Mouse (Mus musculus) embryonic facial prominence, embryonic 10.5 days (tissue): ENCODE data around the gene Usp2. TPM values are rescaled to one million over a fixed set of nuclear protein-coding genes. Genes with fewer than 3 reads are reported as not detected.

Experiments used
- DNase-seq: peaks from one replicate; pipeline ENCODE4 v3.0.0-alpha.2; 2017; ENCODE audit warnings: low spot score
- H3K27ac ChIP-seq: fragments of 300-500 bp; sonication (generic); replicated peaks from 2 replicates; pipeline ENCODE4 v1.5.1; 2016; ENCODE audit warnings: mild to moderate bottlenecking
- H3K27me3 ChIP-seq: fragments of 300-500 bp; sonication (generic); replicated peaks from 2 replicates; pipeline ENCODE4 v1.6.1; 2016; ENCODE audit warnings: low read depth, mild to moderate bottlenecking; ENCODE audit not compliant: poor library complexity, severe bottlenecking
- H3K36me3 ChIP-seq: fragments of 300-500 bp; sonication (generic); replicated peaks from 2 replicates; pipeline ENCODE4 v1.6.1; 2016; ENCODE audit warnings: mild to moderate bottlenecking, moderate library complexity
- H3K4me1 ChIP-seq: fragments of 300-500 bp; sonication (generic); 2 replicates; pipeline ENCODE4 v1.6.1; 2016
- H3K4me3 ChIP-seq: fragments of 300-500 bp; sonication (generic); 2 replicates; pipeline ENCODE4 v1.5.1; 2016; ENCODE audit warnings: mild to moderate bottlenecking, moderate library complexity
- H3K9me3 ChIP-seq: fragments of 300-500 bp; sonication (generic); 2 replicates; pipeline ENCODE4 v1.6.1; 2016; ENCODE audit warnings: mild to moderate bottlenecking
- WGBS: fragments of 180-500 bp; shearing (Covaris S2); methylation state at CpG from one replicate; pipeline ENCODE4 v1.1.7; 2016; 5-methylcytosine and 5-hydroxymethylcytosine counted together
- polyA plus RNA-seq: library from polyadenylated mRNA; unstranded; fragments of >200 nt; fragmentation: Nextera tagmentation; extraction: Ambion mirVana; gene quantifications from 2 replicates; pipeline ENCODE4 v1.2.1, GENCODE M21; 2016

Gene Usp2
- polyA plus RNA-seq, 1 experiment from 2014 or later, result 10.7 TPM

GRCm38 (mm10) chr9:44125546-44126428, 59.0 kb downstream of the Usp2 start:
- peak; percentile 88 for DNase-seq
- H3K4me3 ChIP-seq, result peak overlapping the region; percentile 14; the same call in 1 of the 2 replicates
- no peaks in the 10 kb centered on the region for H3K9me3 ChIP-seq
- H3K27ac ChIP-seq, result no peak overlapping the region
- H3K27me3 ChIP-seq, result peaks cover 10% of the 10 kb centered on the region
- no peaks in the 10 kb centered on the region for H3K36me3 ChIP-seq
- peaks cover 36% of the 10 kb centered on the region for H3K4me1 ChIP-seq
- WGBS, result 34% methylated on average over 18 of the region's 18 CpGs

- DNase-seq, result no peak
- H3K36me3 ChIP-seq, result no peaks in the 10 kb centered on the region
- H3K4me1 ChIP-seq, result peaks cover 46% of the 10 kb centered on the region
- H3K9me3 ChIP-seq, result no peaks in the 10 kb centered on the region
- no peak overlapping the region for H3K27ac ChIP-seq
- WGBS, result 86% methylated on average over 3 of the region's 3 CpGs
- H3K4me3 ChIP-seq, result no peak overlapping the region
- peaks cover 19% of the 10 kb centered on the region for H3K27me3 ChIP-seq
Measured at GRCm38 (mm10) chr9:44126746-44127145, 59.9 kb downstream of the Usp2 start.

GRCm38 (mm10) chr9:44127351-44127801, 60.6 kb downstream of the Usp2 start:
- H3K27ac ChIP-seq, result no peak overlapping the region
- WGBS, result 75% methylated on average over 3 of the region's 3 CpGs
- no peaks in the 10 kb centered on the region for H3K36me3 ChIP-seq
- H3K27me3 ChIP-seq, result peaks cover 26% of the 10 kb centered on the region
- no peak for DNase-seq
- peaks cover 47% of the 10 kb centered on the region for H3K4me1 ChIP-seq
- H3K9me3 ChIP-seq, result no peaks in the 10 kb centered on the region
- no peak overlapping the region for H3K4me3 ChIP-seq

- Histone ChIP-seq H3K9me3 (no peaks in the 10 kb centered on the region), H3K4me1 (peaks cover 69% of the 10 kb centered on the region), H3K27ac (peak overlapping the region; percentile 86), H3K27me3 (peaks cover 48% of the 10 kb centered on the region), H3K36me3 (no peaks in the 10 kb centered on the region), H3K4me3 (peak overlapping the region; percentile 57)
- WGBS, result 3% methylated on average over 9 of the region's 9 CpGs
- DNase-seq, result no peak
Measured at GRCm38 (mm10) chr9:44129633-44130032, 62.8 kb downstream of the Usp2 start.

- DNase-seq, result peak; percentile 84
- Histone ChIP-seq H3K27me3 (peaks cover 52% of the 10 kb centered on the region), H3K4me3 (peak overlapping the region; percentile 57), H3K9me3 (no peaks in the 10 kb centered on the region), H3K27ac (peak overlapping the region; percentile 86), H3K4me1 (peaks cover 71% of the 10 kb centered on the region), H3K36me3 (no peaks in the 10 kb centered on the region)
- WGBS, result under 1% methylated on average over 27 of the region's 27 CpGs
Measured at GRCm38 (mm10) chr9:44130034-44130433, 63.2 kb downstream of the Usp2 start.

GRCm38 (mm10) chr9:44130581-44131275, 63.9 kb downstream of the Usp2 start:
- Histone ChIP-seq H3K27me3 (peaks cover 59% of the 10 kb centered on the region), H3K27ac (peak overlapping the region; percentile 86), H3K36me3 (no peaks in the 10 kb centered on the region), H3K9me3 (no peaks in the 10 kb centered on the region), H3K4me1 (peaks cover 72% of the 10 kb centered on the region), H3K4me3 (peak overlapping the region; percentile 57)
- peak; percentile 74 for DNase-seq
- WGBS, result 9% methylated on average over 19 of the region's 19 CpGs

GRCm38 (mm10) chr9:44131276-44131590, 64.4 kb downstream of the Usp2 start:
- Histone ChIP-seq H3K4me3 (peak overlapping the region; percentile 57; the same call in 1 of the 2 replicates), H3K36me3 (no peaks in the 10 kb centered on the region), H3K27ac (peak overlapping the region; percentile 86), H3K27me3 (peaks cover 64% of the 10 kb centered on the region), H3K4me1 (peaks cover 74% of the 10 kb centered on the region), H3K9me3 (no peaks in the 10 kb centered on the region)
- DNase-seq, result peak; percentile 35
- WGBS, result 31% methylated on average over 7 of the region's 7 CpGs

GRCm38 (mm10) chr9:44132200-44132599, 65.4 kb downstream of the Usp2 start:
- H3K27me3 ChIP-seq, result peaks cover 74% of the 10 kb centered on the region
- DNase-seq, result no peak
- H3K9me3 ChIP-seq, result no peaks in the 10 kb centered on the region
- peaks cover 70% of the 10 kb centered on the region for H3K4me1 ChIP-seq
- H3K4me3 ChIP-seq, result no peak overlapping the region
- no peak overlapping the region for H3K27ac ChIP-seq
- 60% methylated on average over 5 of the region's 5 CpGs for WGBS
- 0 out of 2 replicates have a peak, but pooled peaks cover 3% of the 10 kb centered on the region for H3K36me3 ChIP-seq

GRCm38 (mm10) chr9:44133287-44133686, 66.5 kb downstream of the Usp2 start:
- Histone ChIP-seq H3K9me3 (no peaks in the 10 kb centered on the region), H3K4me1 (peaks cover 70% of the 10 kb centered on the region), H3K4me3 (peak overlapping the region; percentile 70; the same call in 1 of the 2 replicates), H3K36me3 (0 out of 2 replicates have a peak, but pooled peaks cover 3% of the 10 kb centered on the region), H3K27ac (peak overlapping the region; percentile 65), H3K27me3 (peaks cover 75% of the 10 kb centered on the region)
- DNase-seq, result no peak
- 13% methylated on average over 2 of the region's 2 CpGs for WGBS

- Histone ChIP-seq H3K27me3 (peaks cover 68% of the 10 kb centered on the region), H3K4me1 (peaks cover 69% of the 10 kb centered on the region), H3K9me3 (no peaks in the 10 kb centered on the region), H3K27ac (peak within 1 kb of the TSS; percentile 65), H3K4me3 (peak within 1 kb of the TSS; percentile 70), H3K36me3 (peaks cover 10% of the 10 kb centered on the region)
- peak; percentile 83 for DNase-seq
- WGBS, result 1% methylated on average over 53 of the region's 55 CpGs
Measured at GRCm38 (mm10) chr9:44134101-44134850, 67.5 kb downstream of the Usp2 start, which contains the start of gene Mcam. TSS of gene Mcam (plus strand) at chr9:44134469.

GRCm38 (mm10) chr9:44134851-44135730, 68.3 kb downstream of the Usp2 start:
- no peaks in the 10 kb centered on the region for H3K9me3 ChIP-seq

More at GRCm38 (mm10) chr9:44134851-44135730, 68.3 kb downstream of the Usp2 start:
- Histone ChIP-seq H3K27me3 (peaks cover 68% of the 10 kb centered on the region), H3K27ac (peak overlapping the region; percentile 65), H3K4me3 (peak overlapping the region; percentile 70), H3K36me3 (peaks cover 18% of the 10 kb centered on the region), H3K4me1 (peaks cover 66% of the 10 kb centered on the region)
- 2% methylated on average over 49 of the region's 49 CpGs for WGBS
- peak; percentile 54 for DNase-seq
